Comparison of ENCODE assay signal across 10 mouse cellular contexts in the genomic region with DNA sequence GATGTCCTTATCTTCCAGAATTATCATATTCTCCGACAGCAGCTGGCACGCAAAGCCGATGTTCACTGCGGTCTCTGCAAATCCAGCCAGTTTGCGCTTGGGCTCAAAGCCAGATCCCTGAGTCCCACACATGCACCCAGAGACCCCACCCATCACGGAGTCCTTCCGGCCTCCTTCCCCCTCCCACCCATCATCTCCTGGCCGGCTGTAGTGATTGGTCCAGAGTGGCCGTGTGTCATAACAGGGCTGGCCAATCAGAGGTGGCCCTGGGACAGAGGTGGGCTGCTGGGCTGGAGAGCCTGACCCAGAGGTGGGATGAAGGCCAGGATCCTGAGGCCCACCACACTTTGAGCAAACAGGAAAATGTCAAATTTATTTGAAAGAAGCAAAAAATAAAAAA. TPM values are rescaled to one million over a fixed set of nuclear protein-coding genes. Genes with fewer than 3 reads are reported as not detected.
A peak's percentile ranks its signal among the peaks of the same experiment; 100 is the strongest.
DNase-seq lines count a peak whose midpoint lies in the region; ATAC-seq and TF ChIP-seq lines count a peak whose summit lies in the region.
"Had no signal": no experiment of that assay in that cellular context is flagged by ENCODE, and none has a peak within 500 bp of the region (broad histone marks: within the 10 kb centered on the region; RNA-seq: fewer than 3 reads in every experiment).

No protein-coding gene starts in this region.

- no peak overlapping the region for H3K4me3 ChIP-seq in lung, postnatal 0 days (ENCODE audit: low read depth, low read length)
- H3K4me3 ChIP-seq in forebrain, embryonic 12.5 days (replicated peaks) = no peak overlapping the region
- 0 out of 2 replicates have a peak overlapping the region, but pooled peaks have one; percentile 10 for H3K4me3 ChIP-seq in limb, embryonic 13.5 days

- peak; percentile 41; the same call in 1 of the 2 replicates for ATAC-seq in lung, postnatal 0 days
- ATAC-seq in forebrain, embryonic 12.5 days (ENCODE audit: low FRiP score) = peak; percentile 86
- peak; percentile 77 for ATAC-seq in limb, embryonic 13.5 days (ENCODE audit: low FRiP score, low read depth)
- ATAC-seq: liver, postnatal 0 days had no signal

- 24% methylated on average over 9 of the region's 9 CpGs for WGBS in lung, postnatal 0 days
- 27% methylated on average over 9 of the region's 9 CpGs for WGBS in forebrain, embryonic 12.5 days
- WGBS in limb, embryonic 13.5 days = 18% methylated on average over 9 of the region's 9 CpGs

- no peaks in the 10 kb centered on the region for H3K4me1 ChIP-seq in lung, postnatal 0 days (ENCODE audit: insufficient read depth, low read depth, low read length)
- H3K4me1 ChIP-seq in forebrain, embryonic 12.5 days = peaks cover 7% of the 10 kb centered on the region
- peaks cover 6% of the 10 kb centered on the region; the same call in 1 of the 2 replicates for H3K4me1 ChIP-seq in limb, embryonic 13.5 days

- no peak for TF ChIP-seq CTCF in lung, postnatal 0 days (IDR thresholded peaks at IDR 0.05)

- H3K27ac ChIP-seq in lung, postnatal 0 days (ENCODE audit: low read length) = no peak overlapping the region
- no peak overlapping the region for H3K27ac ChIP-seq in forebrain, embryonic 12.5 days
- no peak overlapping the region for H3K27ac ChIP-seq in limb, embryonic 13.5 days

- no peak for TF ChIP-seq EP300 in lung, postnatal 0 days (IDR thresholded peaks at IDR 0.05)

- H3K4me2 ChIP-seq in lung, postnatal 0 days (replicated peaks; ENCODE audit: low read depth, low read length) = no peak overlapping the region
- H3K4me2 ChIP-seq in forebrain, embryonic 12.5 days = peak overlapping the region; percentile 32
- H3K4me2 ChIP-seq in limb, embryonic 13.5 days (replicated peaks) = peak overlapping the region; percentile 45

- no peaks in the 10 kb centered on the region for H3K9me3 ChIP-seq in lung, postnatal 0 days (ENCODE audit: low read length)
- peaks cover 4% of the 10 kb centered on the region; the same call in 1 of the 2 replicates for H3K9me3 ChIP-seq in forebrain, embryonic 12.5 days
- no peaks in the 10 kb centered on the region for H3K9me3 ChIP-seq in limb, embryonic 13.5 days

- DNase-seq in lung, postnatal 0 days (ENCODE audit: low spot score) = no peak
- DNase-seq in lung, postnatal 36 days = no peak
- no peak for DNase-seq in spleen, postnatal 36 days (ENCODE audit: low spot score in 2 of 2)
- no peak for DNase-seq in ovary, adult 18-20 months (ENCODE audit: low spot score)
- DNase-seq in right cerebral cortex, postnatal 25 days = no peak
- DNase-seq: liver, postnatal 0 days; right cerebral cortex, postnatal 14 days had no signal

- H3K36me3 ChIP-seq in lung, postnatal 0 days (ENCODE audit: insufficient read depth, low read length) = no peaks in the 10 kb centered on the region
- H3K36me3 ChIP-seq in forebrain, embryonic 12.5 days (replicated peaks) = no peaks in the 10 kb centered on the region; the same call in 1 of the 2 replicates
- H3K36me3 ChIP-seq in limb, embryonic 13.5 days = no peaks in the 10 kb centered on the region

- H3K27me3 ChIP-seq in lung, postnatal 0 days (replicated peaks; ENCODE audit: insufficient read depth, low read length) = no peaks in the 10 kb centered on the region
- peaks cover 12% of the 10 kb centered on the region; the same call in 1 of the 2 replicates for H3K27me3 ChIP-seq in forebrain, embryonic 12.5 days
- H3K27me3 ChIP-seq in limb, embryonic 13.5 days = peaks cover 14% of the 10 kb centered on the region; the same call in 1 of the 2 replicates

- H3K9ac ChIP-seq in lung, postnatal 0 days (replicated peaks; ENCODE audit: low read depth) = no peak overlapping the region
- no peak overlapping the region for H3K9ac ChIP-seq in forebrain, embryonic 12.5 days
- H3K9ac ChIP-seq in limb, embryonic 13.5 days = no peak overlapping the region
- H3K9ac ChIP-seq: liver, postnatal 0 days had no signal

RNA-seq across cellular contexts. Expression of a gene that starts 12.8 kb away (rescaled TPM):
- polyA plus RNA-seq in lung, postnatal 0 days (2015; fragmentation: Nextera tagmentation; extraction: Ambion mirVana) = 0.04 and 0.10 TPM in 2 replicates
- 0.46 and 0.64 TPM in 2 replicates for polyA plus RNA-seq in forebrain, embryonic 12.5 days (2016; fragmentation: Nextera tagmentation; extraction: Ambion mirVana)
- 0.29 and 0.33 TPM in 2 replicates for polyA plus RNA-seq in limb, embryonic 13.5 days (2015; fragmentation: Nextera tagmentation; extraction: Ambion mirVana)
- polyA plus RNA-seq: heart, postnatal 0 days; liver, postnatal 0 days had no signal

RNA-seq across cellular contexts. Expression of a gene that starts 31.5 kb away (rescaled TPM):
- not detected in 2 replicates for polyA plus RNA-seq in lung, postnatal 0 days (2015; fragmentation: Nextera tagmentation; extraction: Ambion mirVana)
- 0.68 and 0.83 TPM in 2 replicates for polyA plus RNA-seq in forebrain, embryonic 12.5 days (2016; fragmentation: Nextera tagmentation; extraction: Ambion mirVana)
- polyA plus RNA-seq in limb, embryonic 13.5 days (2015; fragmentation: Nextera tagmentation; extraction: Ambion mirVana) = not detected in 2 replicates
- polyA plus RNA-seq: heart, postnatal 0 days; liver, postnatal 0 days had no signal

RNA-seq across cellular contexts. Expression of a gene that starts 35.2 kb away (rescaled TPM):
- polyA plus RNA-seq in lung, postnatal 0 days (2015; fragmentation: Nextera tagmentation; extraction: Ambion mirVana) = 12.9 TPM in 2 replicates
- polyA plus RNA-seq in forebrain, embryonic 12.5 days (2016; fragmentation: Nextera tagmentation; extraction: Ambion mirVana) = 31.0 and 36.0 TPM in 2 replicates
- polyA plus RNA-seq in limb, embryonic 13.5 days (2015; fragmentation: Nextera tagmentation; extraction: Ambion mirVana) = 28.3 and 28.7 TPM in 2 replicates

RNA-seq across cellular contexts. Expression of a gene that starts 50.9 kb away (rescaled TPM):
- polyA plus RNA-seq in lung, postnatal 0 days (2015; fragmentation: Nextera tagmentation; extraction: Ambion mirVana) = 7.1 and 7.2 TPM in 2 replicates
- 8.7 and 9.5 TPM in 2 replicates for polyA plus RNA-seq in forebrain, embryonic 12.5 days (2016; fragmentation: Nextera tagmentation; extraction: Ambion mirVana)
- polyA plus RNA-seq in limb, embryonic 13.5 days (2015; fragmentation: Nextera tagmentation; extraction: Ambion mirVana) = 9.3 and 10.0 TPM in 2 replicates
